In genomic region chr4:71835737-71836136, GRCm38 (mm10) we compare ENCODE assay signal across 17 mouse cellular contexts.
"Had no signal": no experiment of that assay in that cellular context is flagged by ENCODE, and none has a peak within 500 bp of the region (broad histone marks: within the 10 kb centered on the region; RNA-seq: fewer than 3 reads in every experiment).

No protein-coding gene starts in this region.

- H3K27me3 ChIP-seq: lung, embryonic 15.5 days; megakaryocyte, embryonic 14.5 days; midbrain, embryonic 13.5 days; midbrain, embryonic 15.5 days; neural tube, embryonic 12.5 days had no signal

- ATAC-seq: lung, postnatal 0 days; midbrain, embryonic 13.5 days; midbrain, embryonic 15.5 days had no signal

- H3K36me3 ChIP-seq: lung, embryonic 15.5 days; midbrain, embryonic 13.5 days; midbrain, embryonic 15.5 days; neural tube, embryonic 12.5 days had no signal

- H3K9ac ChIP-seq: lung, embryonic 15.5 days; midbrain, embryonic 13.5 days; midbrain, embryonic 15.5 days; neural tube, embryonic 12.5 days had no signal

- H3K27ac ChIP-seq: lung, embryonic 15.5 days; macrophage; midbrain, embryonic 13.5 days; midbrain, embryonic 15.5 days; neural tube, embryonic 12.5 days had no signal

- H3K4me1 ChIP-seq: megakaryocyte, embryonic 14.5 days had no signal

- H3K4me2 ChIP-seq: lung, embryonic 15.5 days; midbrain, embryonic 11.5 days; midbrain, embryonic 13.5 days; midbrain, embryonic 15.5 days; neural tube, embryonic 12.5 days had no signal

- DNase-seq: lung, adult 2 months; lung, postnatal 14 days; lung, postnatal 36 days; right cerebral cortex, postnatal 25 days; right cerebral cortex, postnatal 4 days; spleen, adult 18-20 months; thymus, adult 18-20 months; thymus, postnatal 25 days; thymus, postnatal 4 days had no signal

- H3K9me3 ChIP-seq: lung, embryonic 15.5 days; midbrain, embryonic 13.5 days; midbrain, embryonic 15.5 days; neural tube, embryonic 12.5 days had no signal

- H3K4me3 ChIP-seq: lung, embryonic 15.5 days; megakaryocyte, embryonic 14.5 days; midbrain, embryonic 13.5 days; midbrain, embryonic 15.5 days; neural tube, embryonic 12.5 days had no signal
